Mouse (Mus musculus) kidney, adult 18-20 months (tissue): Measurements from ENCODE around the gene Eid2b.
"Not testable (repeated sequence)": the region's sequence is repeated elsewhere in the genome, so short reads cannot be mapped to it uniquely, and the experiment has no call there.

ENCODE experiments used
- DNase-seq: peaks from one replicate; pipeline ENCODE4 v3.0.0; 2021

Gene Eid2b

GRCm38 (mm10) chr7:28277615-28278278 lies at the start of gene Eid2b:
Gene Eid2b, plus strand, starts transcription at chr7:28277739.
- peak; percentile 96 for DNase-seq

- not testable (repeated sequence) for DNase-seq
These were observed 33.6 kb upstream of the Eid2b start for GRCm38 (mm10) chr7:28243943-28244342.

DNA sequence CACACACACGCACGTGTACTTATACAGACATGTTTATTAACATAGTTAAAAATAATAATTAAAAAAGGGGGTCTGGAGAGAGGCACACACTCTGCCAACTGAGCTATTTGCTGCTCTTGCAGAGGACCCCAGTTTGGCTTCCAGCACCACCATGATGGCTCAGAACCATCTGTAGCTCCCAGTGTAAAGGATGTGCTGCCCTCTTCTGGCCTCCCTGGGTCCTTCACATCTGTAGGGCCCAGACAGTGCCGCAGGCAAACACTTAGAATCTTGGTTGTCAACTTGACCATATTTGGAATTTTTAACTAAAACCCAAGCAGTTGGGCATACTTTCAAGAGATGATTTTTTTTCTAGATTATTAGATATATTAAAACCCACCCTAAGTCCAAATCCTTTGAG lies 28.6 kb upstream of the Eid2b start:
- DNase-seq, result no peak

DNA sequence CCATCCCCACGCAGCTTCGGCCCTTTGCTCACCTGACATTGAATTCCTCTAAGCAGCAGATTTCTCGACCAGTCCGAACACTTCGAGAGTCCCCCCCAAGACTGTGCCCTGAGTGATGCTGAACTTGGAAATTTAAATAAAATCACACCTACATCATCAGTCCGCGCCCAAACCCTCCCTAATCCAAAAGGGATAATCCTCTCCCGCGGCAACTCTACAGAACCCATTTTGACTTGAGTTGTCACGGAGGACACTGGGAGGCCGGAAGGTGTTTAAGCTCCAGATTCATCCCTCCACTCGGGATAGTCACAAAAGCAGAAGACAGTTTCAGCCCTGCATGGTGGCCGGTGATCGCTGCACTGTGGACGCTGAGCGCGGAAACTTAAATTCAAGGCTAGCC lies 25.6 kb upstream of the Eid2b start:
- no peak for DNase-seq

DNA sequence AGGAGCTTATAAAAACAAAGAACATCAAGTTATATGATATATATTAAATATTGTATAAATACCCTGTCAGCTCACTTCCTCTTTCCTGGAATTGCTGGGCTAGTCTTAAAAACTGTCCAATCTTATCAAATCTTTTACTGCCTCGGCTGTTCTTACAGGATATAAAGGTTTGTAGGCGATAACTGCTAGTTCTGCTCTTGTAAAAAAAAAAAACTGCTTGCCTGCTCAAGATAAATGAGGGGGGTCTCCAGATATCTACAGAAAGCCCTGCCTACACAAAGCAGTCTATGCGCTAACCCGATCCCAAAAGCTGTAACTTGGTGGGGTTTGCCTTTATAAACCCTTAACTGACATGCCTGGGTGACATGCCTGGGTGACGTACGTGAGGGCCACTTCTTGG lies 22.9 kb upstream of the Eid2b start:
- no peak for DNase-seq

- no peak for DNase-seq
These were observed 22.1 kb upstream of the Eid2b start for GRCm38 (mm10) chr7:28255476-28255875.

- no peak for DNase-seq
These were observed 14.7 kb upstream of the Eid2b start for GRCm38 (mm10) chr7:28262861-28263260.

- peak; percentile 69 for DNase-seq
These were observed 13.8 kb upstream of the Eid2b start for GRCm38 (mm10) chr7:28263786-28264185.

DNA sequence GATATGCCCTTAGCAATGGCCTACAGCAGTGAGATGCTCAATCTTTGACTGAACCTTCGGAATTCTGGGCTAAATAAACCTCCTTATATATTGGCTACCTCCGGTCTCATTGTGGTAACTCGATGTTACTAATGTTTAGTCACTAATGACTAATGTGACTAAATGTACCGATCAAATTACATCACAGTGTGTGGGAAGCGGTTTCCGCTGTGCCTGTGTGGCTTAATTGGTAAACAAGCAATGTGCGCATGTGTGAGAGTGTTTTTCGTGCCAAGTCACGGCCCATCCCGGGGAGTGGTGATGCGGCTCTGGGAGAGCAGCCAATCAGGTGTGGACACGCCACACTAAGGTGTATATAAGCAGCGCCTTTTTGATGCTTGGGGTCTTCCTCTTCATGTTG lies 12.1 kb upstream of the Eid2b start:
- DNase-seq, result no peak

DNA sequence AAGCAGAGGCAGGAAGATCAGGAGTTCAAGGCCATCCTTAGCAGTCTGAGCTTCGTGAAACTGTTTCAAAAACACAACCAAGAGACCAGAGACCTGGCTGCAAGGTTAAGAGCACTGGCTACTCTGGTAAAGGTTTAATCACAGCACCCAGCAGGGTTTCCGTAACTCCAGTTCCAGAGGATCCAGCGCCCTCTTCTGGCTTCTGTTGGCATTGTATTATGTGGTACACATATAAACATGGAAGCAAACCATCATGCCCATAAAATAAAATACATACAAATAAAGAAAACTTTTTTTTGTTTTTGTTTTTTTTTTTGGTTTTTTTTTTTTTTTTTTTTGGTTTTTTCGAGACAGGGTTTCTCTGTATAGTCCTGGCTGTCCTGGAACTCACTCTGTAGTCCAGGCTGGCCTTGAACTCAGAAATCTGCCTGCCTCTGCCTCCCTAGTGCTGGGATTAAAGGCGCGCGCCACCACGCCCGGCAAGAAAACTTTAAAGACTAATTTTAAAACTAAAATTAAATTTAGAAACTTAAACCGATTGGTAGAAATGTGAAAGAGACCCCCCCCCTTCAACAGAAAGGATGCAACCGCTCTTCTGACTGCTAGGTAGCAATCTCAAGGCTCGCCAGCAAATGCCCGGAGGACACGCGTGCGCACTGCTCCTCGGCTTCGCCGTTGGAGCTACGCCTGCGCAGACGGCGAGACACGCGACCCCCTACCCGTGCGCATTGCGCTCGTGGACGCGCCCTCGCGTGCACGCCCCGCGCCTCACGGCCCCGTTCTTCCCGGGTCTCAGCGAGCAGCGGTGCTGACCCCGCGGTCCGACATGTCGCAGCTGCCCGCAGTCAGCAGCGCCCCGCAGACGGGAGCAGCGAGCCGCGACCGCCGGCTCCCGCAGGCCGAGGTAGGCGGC lies 10.2 kb upstream of the Eid2b start, which contains the start of gene Eid2:
Eid2 (plus strand) TSS at position 753 of the 913 bp plus-strand sequence.
- peak; percentile 73 for DNase-seq

GRCm38 (mm10) chr7:28268042-28268531 lies 9.5 kb upstream of the Eid2b start:
- peak; percentile 66 for DNase-seq

DNA sequence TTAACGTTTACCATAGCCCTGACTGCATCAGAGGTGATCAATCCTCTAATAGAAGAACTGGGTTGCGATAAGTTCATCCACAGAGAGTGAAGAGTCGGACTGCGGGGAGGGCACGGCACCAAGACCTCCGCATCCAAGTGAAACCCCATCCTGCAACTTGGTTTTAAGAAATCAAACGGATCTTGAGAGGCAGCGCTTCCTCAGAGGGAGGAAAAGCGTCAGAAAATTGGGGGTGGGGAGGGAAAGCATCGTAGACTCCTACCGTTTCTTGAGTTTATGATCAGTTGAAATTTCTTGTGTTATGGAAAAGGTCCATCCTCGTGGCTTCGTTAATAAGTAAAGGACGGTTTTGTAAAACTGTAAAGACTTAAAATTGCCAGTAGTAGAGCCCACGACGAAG lies 9.0 kb upstream of the Eid2b start:
- no peak for DNase-seq

- DNase-seq, result no peak
These were observed 8.2 kb upstream of the Eid2b start for GRCm38 (mm10) chr7:28269355-28269754.

DNA sequence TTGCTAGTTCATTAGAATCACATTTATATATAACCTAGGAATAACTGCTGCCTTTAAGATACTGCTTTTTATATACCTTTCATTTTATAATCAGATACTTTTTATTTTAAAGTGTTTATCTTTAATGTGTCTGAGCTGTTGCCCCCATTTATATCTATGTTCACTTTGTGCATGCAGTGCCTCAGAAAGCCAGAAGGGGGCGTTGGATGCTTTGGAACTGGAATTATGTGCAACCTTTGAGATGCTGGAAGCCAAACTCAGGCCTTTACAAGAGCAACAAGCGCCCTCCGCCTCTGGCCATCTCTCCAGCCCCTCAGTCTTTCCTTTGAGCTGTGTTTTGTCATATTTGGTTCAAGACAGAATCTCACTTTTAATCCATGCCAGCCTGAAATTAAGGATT lies 5.8 kb upstream of the Eid2b start:
- DNase-seq, result no peak

DNA sequence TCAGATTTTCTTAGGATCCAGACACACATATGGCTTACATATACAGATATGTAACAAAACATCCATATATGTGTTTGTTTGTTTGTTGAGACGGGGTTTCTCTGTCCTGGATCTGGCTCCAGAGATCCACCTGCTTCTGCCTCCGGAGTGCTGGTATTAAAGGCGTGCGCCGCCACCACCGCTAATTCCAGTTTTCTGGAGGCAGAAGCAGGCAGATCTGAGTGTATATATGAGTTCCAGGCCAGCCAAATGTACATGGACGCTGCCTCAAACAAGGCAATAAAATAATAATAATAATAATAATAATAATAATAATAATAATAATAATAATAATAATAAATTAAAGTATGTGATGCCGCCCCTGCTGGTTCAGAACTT lies 313 bp upstream of the Eid2b start:
- DNase-seq, result no peak

- no peak for DNase-seq
These were observed 727 bp downstream of the Eid2b start for GRCm38 (mm10) chr7:28278279-28278652.

DNA sequence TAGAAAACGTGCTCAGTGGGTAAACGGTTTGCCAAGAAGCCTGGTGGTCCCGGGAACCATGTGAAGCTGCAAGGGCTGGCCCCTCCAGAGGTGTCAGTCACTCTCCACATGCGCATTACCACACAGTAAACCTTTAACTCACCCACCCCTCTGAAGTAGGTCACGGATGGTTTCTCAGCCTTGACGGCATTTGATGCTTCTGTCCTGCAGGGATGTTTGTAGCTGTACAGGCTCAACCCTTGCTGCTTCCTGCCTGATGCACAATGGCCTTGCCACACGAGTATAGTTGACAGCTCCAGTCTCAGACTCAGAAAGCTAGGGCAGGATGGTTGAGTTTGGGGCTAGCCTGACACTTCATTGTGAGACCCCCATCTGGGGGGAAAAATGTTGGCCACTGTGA lies 3.1 kb downstream of the Eid2b start:
- DNase-seq, result no peak

DNA sequence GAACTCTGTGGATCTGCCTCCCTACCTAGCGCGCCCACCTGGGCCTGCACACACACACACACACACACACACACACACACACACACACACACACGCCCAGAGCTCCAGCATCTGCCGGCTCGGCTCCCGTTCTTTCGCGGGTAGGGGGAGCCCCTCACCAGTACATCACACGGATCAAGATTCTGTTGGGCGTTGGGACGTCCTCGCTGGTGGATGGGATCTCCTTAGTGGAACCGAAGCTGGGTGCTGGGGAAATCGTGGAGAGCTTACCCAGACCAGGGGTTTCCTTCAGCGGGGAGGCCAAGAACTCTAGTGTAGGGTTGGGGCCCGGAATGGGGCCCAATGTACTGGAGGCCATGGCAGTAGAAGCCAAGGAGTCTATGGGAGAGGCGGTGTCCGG lies 12.6 kb downstream of the Eid2b start:
- no peak for DNase-seq

DNA sequence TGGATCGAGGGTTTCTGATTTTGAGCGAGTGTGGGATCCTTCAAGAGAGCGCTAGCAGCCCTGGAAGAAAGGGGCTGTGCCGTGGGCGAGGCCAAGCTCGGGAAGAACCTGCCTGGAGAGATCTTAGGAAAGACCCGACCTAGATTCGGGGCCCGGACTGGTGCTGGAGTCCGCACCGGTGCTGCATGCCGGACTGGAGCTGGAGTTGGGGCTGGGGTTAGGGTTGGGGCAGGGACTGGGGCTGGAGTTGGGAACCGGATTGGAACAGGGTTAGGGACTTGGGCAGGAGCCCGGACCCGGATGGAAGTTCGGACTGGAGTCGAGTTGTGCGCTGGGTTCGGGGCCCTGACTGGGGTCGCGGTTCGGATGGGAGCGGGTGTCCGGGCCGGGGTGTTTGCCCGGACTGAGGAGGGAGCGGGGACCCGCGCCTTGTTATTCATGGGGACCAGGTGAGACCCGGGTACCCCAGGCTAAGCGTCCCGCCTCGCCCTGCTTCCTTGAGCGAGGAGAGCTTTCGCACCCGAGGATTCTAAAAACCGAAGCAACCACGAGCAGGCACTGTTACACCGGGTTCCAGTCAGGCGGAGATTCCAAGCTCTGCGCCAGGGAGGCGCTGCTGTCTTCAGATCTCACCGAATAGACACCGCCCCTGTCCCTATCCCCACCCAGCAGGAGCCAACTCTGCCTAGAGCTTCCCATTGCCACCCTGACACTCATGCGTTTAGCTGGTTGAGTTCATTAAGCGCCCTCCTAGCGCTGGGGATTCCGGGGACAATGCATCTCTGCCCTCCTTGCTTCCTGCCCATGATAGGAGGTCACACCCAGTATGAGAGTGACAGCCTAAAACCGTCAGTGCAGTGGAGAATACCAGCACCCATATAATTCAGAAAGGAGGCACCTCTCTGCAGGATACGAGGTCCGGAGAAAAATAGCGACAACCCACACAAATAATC lies 13.4 kb downstream of the Eid2b start, which contains the start of gene Selenov:
Selenov (minus strand) TSS at position 549 of the 953 bp plus-strand sequence.
- DNase-seq, result no peak

- DNase-seq, result peak; percentile 62
These were observed 16.9 kb downstream of the Eid2b start for GRCm38 (mm10) chr7:28294481-28294880.

DNA sequence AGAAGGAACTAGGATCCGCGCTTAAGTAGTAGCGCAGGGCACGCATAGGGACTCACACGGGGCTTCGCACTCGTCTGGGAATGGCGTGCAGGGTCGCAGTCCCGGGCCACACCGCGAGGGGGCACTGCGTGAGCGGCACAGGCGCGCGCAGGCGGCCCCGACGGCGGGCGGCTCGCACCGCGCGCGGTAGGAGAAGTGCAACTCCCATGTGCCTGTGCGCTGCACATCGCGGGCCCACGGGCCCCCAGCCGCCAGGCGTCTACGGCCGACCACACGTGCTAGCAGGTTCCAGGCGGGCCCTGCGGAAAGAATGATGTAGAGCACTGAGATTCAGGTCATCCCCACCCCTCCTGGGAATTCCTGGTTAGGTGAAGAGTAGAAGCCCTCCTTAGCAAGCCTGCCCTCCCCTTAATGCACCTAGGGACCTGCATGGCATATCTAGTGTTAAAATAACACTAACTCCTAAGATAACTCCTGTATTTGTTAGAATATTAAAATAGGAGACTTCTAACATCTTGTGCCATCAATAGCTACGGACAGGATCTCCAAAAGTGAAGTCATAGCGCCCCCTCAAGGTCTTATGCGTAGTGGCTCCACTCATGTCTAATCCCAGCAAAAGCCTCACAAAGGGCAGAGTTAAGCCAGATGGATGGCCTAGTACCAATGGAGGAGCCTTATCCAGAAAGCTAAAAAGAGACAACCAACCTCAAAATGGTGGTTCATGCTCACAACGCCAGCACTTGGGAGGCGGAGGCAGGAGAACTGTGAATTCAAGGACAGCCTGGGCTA lies 21.5 kb downstream of the Eid2b start:
- peak; percentile 44 for DNase-seq
